Mouse (Mus musculus) lung, postnatal 0 days (tissue): ENCODE measurements around the gene Mea1.

ENCODE experiments used
- CTCF ChIP-seq: IDR thresholded peaks from 2 replicates; pipeline ENCODE4 v1.5.1; 2016; ENCODE audit warnings: antibody characterized with exemption, mild to moderate bottlenecking
- EP300 ChIP-seq: IDR thresholded peaks from 2 replicates; pipeline ENCODE4 v1.6.1; 2016; ENCODE audit warnings: antibody characterized with exemption, mild to moderate bottlenecking, control low read depth

DNA sequence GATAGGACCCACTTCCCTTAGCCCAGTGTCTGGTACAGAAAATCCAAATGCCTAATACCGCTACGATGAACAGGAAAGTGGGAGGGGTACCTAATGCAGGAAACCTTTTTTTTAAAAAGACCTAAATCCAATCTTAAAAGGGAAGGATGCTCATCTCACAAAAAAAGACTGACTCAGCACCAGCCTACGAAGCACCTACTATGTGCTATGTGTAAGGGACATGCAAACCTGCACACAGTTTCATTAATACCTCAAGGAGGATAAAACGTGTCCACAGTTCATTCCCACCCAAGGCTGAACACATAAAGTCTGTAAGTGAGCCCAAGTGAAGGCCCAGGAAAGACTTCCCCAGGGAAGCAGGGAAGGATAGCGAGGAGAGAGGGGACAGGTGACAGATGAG is 23.9 kb downstream of the Mea1 start:
- no peak for TF ChIP-seq CTCF
- no peak for TF ChIP-seq EP300
